Mouse (Mus musculus) liver, postnatal 0 days (tissue): Measurements from ENCODE around the gene Col2a1.

Source experiments
- CTCF ChIP-seq: sonication (generic); IDR thresholded peaks from 2 replicates; pipeline ENCODE4 v1.5.1; 2016; ENCODE audit warnings: antibody characterized with exemption, low read depth
- EP300 ChIP-seq: IDR thresholded peaks from 2 replicates; pipeline ENCODE4 v1.6.1; 2016; ENCODE audit warnings: antibody characterized with exemption, low read depth, mild to moderate bottlenecking

DNA sequence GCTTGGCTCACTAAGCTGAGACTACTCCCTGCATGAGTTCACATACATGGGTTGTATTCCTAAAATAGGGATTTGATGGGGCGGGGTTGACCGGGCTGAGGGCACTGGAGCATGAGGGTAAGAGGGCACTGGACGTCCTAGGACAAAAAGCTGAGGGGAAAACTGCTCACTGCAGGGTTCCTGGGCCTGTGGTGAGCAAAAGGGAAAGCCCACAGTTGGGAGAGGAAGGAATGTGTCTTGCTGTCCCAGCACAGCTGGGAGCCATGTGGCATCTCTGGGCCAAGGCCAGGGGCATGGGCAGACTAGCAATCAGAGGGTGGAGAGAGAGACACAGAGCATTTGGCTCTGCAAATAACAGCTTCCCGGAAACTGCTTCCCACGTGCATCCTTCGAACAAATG lies 65.9 kb downstream of the Col2a1 start:
- no peak for TF ChIP-seq CTCF
- no peak for TF ChIP-seq EP300
